Comparison of ENCODE assay signal across 28 mouse cellular contexts in the genomic region with DNA sequence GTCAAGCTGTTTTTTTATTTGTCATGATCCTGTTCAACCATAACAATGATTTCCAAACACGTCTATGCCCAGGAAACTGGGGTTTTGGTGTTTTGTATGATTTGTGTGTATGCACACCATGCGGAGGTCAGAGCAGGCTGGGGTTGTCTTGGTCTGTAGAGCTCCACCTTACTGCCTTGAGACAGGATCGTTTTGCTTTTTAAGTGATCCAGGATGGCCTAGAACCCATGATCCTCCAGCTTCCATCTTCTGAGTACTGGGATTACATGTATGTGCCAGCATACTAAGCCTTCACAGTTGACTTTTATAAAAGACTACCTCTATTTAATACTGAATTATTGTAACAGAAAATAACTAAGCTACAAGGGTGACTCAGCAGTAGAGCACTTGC. TPM values are rescaled to one million over a fixed set of nuclear protein-coding genes. Genes with fewer than 3 reads are reported as not detected.
A peak's percentile ranks its signal among the peaks of the same experiment; 100 is the strongest.
DNase-seq lines count a peak whose midpoint lies in the region; ATAC-seq and TF ChIP-seq lines count a peak whose summit lies in the region.
"Had no signal": no experiment of that assay in that cellular context is flagged by ENCODE, and none has a peak within 500 bp of the region (broad histone marks: within the 10 kb centered on the region; RNA-seq: fewer than 3 reads in every experiment).

No protein-coding gene starts in this region.

- peaks cover 35% of the 10 kb centered on the region for H3K36me3 ChIP-seq in midbrain, embryonic 11.5 days (ENCODE audit: control insufficient read depth, insufficient read depth, low read length)
- peaks cover 82% of the 10 kb centered on the region for H3K36me3 ChIP-seq in midbrain, embryonic 10.5 days
- peaks cover 45% of the 10 kb centered on the region for H3K36me3 ChIP-seq in liver, embryonic 11.5 days (ENCODE audit: control insufficient read depth, insufficient read depth, low read length)

- H3K27ac ChIP-seq in midbrain, embryonic 11.5 days (ENCODE audit: low read depth, low read length): no peak overlapping the region
- H3K27ac ChIP-seq in midbrain, embryonic 10.5 days (replicated peaks): no peak overlapping the region
- no peak overlapping the region for H3K27ac ChIP-seq in layer of hippocampus, adult 2 months
- no peak overlapping the region for H3K27ac ChIP-seq in liver, embryonic 11.5 days (ENCODE audit: low read depth, low read length)
- H3K27ac ChIP-seq: embryonic facial prominence, embryonic 15.5 days; hindbrain, postnatal 0 days; kidney, embryonic 15.5 days; liver, embryonic 15.5 days; midbrain, embryonic 13.5 days; neural tube, embryonic 15.5 days had no signal

- no peaks in the 10 kb centered on the region for H3K4me1 ChIP-seq in midbrain, embryonic 11.5 days (ENCODE audit: control insufficient read depth, insufficient read depth, low read length)
- no peaks in the 10 kb centered on the region for H3K4me1 ChIP-seq in midbrain, embryonic 10.5 days
- H3K4me1 ChIP-seq in liver, embryonic 11.5 days (replicated peaks; ENCODE audit: control insufficient read depth, insufficient read depth, low read length): no peaks in the 10 kb centered on the region
- H3K4me1 ChIP-seq: embryonic facial prominence, embryonic 15.5 days; kidney, embryonic 15.5 days; liver, embryonic 15.5 days; midbrain, embryonic 13.5 days; neural tube, embryonic 15.5 days had no signal

- ATAC-seq in frontal cortex, adult (ENCODE audit: low TSS enrichment): peak; percentile 21; the same call in 1 of the 2 replicates
- ATAC-seq in midbrain, embryonic 11.5 days (ENCODE audit: low FRiP score): no peak
- ATAC-seq in liver, embryonic 11.5 days (replicated peaks; ENCODE audit: low FRiP score): no peak
- ATAC-seq: hindbrain, postnatal 0 days; midbrain, embryonic 13.5 days had no signal

- 86% methylated on average over 3 of the region's 3 CpGs for WGBS in midbrain, embryonic 11.5 days
- WGBS in midbrain, embryonic 10.5 days: 89% methylated on average over 3 of the region's 3 CpGs
- 76% methylated on average over 3 of the region's 3 CpGs for WGBS in liver, embryonic 11.5 days

- no peaks in the 10 kb centered on the region for H3K9me3 ChIP-seq in midbrain, embryonic 11.5 days (ENCODE audit: control insufficient read depth, low read length)
- H3K9me3 ChIP-seq in midbrain, embryonic 10.5 days (replicated peaks): no peaks in the 10 kb centered on the region
- no peaks in the 10 kb centered on the region for H3K9me3 ChIP-seq in liver, embryonic 11.5 days (ENCODE audit: control insufficient read depth, low read length)
- H3K9me3 ChIP-seq: embryonic facial prominence, embryonic 15.5 days; kidney, embryonic 15.5 days; liver, embryonic 15.5 days; midbrain, embryonic 13.5 days; neural tube, embryonic 15.5 days had no signal

- TF ChIP-seq CTCF in layer of hippocampus, adult 2 months (conservative IDR thresholded peaks at IDR 0.05): no peak

- no peak overlapping the region for H3K4me2 ChIP-seq in midbrain, embryonic 11.5 days
- H3K4me2 ChIP-seq in liver, embryonic 11.5 days: no peak overlapping the region
- H3K4me2 ChIP-seq: embryonic facial prominence, embryonic 15.5 days; kidney, embryonic 15.5 days; liver, embryonic 15.5 days; lung, embryonic 14.5 days; midbrain, embryonic 13.5 days; neural tube, embryonic 15.5 days had no signal

- H3K27me3 ChIP-seq in midbrain, embryonic 11.5 days (ENCODE audit: control insufficient read depth, insufficient read depth, low read length): no peaks in the 10 kb centered on the region
- H3K27me3 ChIP-seq in midbrain, embryonic 10.5 days (ENCODE audit: low read depth, poor library complexity, severe bottlenecking): no peaks in the 10 kb centered on the region
- H3K27me3 ChIP-seq in liver, embryonic 11.5 days (replicated peaks; ENCODE audit: control insufficient read depth, insufficient read depth, low read length): no peaks in the 10 kb centered on the region
- H3K27me3 ChIP-seq: embryonic facial prominence, embryonic 15.5 days; kidney, embryonic 15.5 days; liver, embryonic 15.5 days; midbrain, embryonic 13.5 days; neural tube, embryonic 15.5 days had no signal

- H3K9ac ChIP-seq in midbrain, embryonic 11.5 days (ENCODE audit: low read length): no peak overlapping the region
- no peak overlapping the region for H3K9ac ChIP-seq in liver, embryonic 11.5 days (ENCODE audit: low read depth, low read length)
- H3K9ac ChIP-seq: embryonic facial prominence, embryonic 15.5 days; kidney, embryonic 15.5 days; liver, embryonic 15.5 days; lung, embryonic 14.5 days; midbrain, embryonic 13.5 days; neural tube, embryonic 15.5 days had no signal

- H3K4me3 ChIP-seq in midbrain, embryonic 11.5 days (ENCODE audit: low read depth, low read length): no peak overlapping the region
- H3K4me3 ChIP-seq in midbrain, embryonic 10.5 days: no peak overlapping the region
- no peak overlapping the region for H3K4me3 ChIP-seq in layer of hippocampus, adult 2 months
- no peak overlapping the region for H3K4me3 ChIP-seq in liver, embryonic 11.5 days (ENCODE audit: low read depth, low read length)
- H3K4me3 ChIP-seq: embryonic facial prominence, embryonic 15.5 days; kidney, embryonic 15.5 days; liver, embryonic 15.5 days; midbrain, embryonic 13.5 days; neural tube, embryonic 15.5 days had no signal

- no peak for DNase-seq in frontal cortex, postnatal 25 days (ENCODE audit: low spot score in 2 of 2)
- DNase-seq in midbrain, embryonic 11.5 days (ENCODE audit: low spot score, missing footprints): peak; percentile 79
- DNase-seq in midbrain, embryonic 10.5 days (ENCODE audit: low spot score): no peak
- peak; percentile 46 for DNase-seq in induced T-regulatory cell, adult 2 months (ENCODE audit: low read depth)
- DNase-seq in embryo, embryonic 10.5 days (ENCODE audit: low spot score): no peak
- no peak for DNase-seq in layer of hippocampus, adult 2 months (ENCODE audit: low spot score in 2 of 2)
- DNase-seq in liver, embryonic 11.5 days (ENCODE audit: low spot score): no peak
- DNase-seq: adrenal gland, postnatal 10 days; cerebellum, adult 9-10 months; cerebellum, postnatal 36 days; embryo, embryonic 11 days; gastrocnemius, postnatal 10 days; heart, postnatal 14 days; kidney, adult 11 months; kidney, postnatal 25 days; liver; lung, postnatal 36 days; retina, postnatal 1 day; right cerebral cortex, postnatal 14 days; thymus, postnatal 14 days had no signal

RNA-seq across cellular contexts. Expression of a gene that starts 13.7 kb away (rescaled TPM):
- 157 and 173 TPM in 2 replicates for polyA plus RNA-seq in midbrain, embryonic 11.5 days (2014; fragmentation: Nextera tagmentation; extraction: Ambion mirVana)
- 123 and 145 TPM in 2 replicates for polyA plus RNA-seq in midbrain, embryonic 10.5 days (2016; fragmentation: Nextera tagmentation; extraction: Ambion mirVana)
- total RNA-seq in layer of hippocampus, adult 2 months (2021): 100 to 1,000 TPM; 104 to 159 TPM
- 124 and 129 TPM in 2 replicates for polyA plus RNA-seq in liver, embryonic 11.5 days (2014; fragmentation: Nextera tagmentation; extraction: Ambion mirVana)

RNA-seq across cellular contexts. Expression of a gene that starts 17.5 kb away (rescaled TPM):
- polyA plus RNA-seq in midbrain, embryonic 11.5 days (2014; fragmentation: Nextera tagmentation; extraction: Ambion mirVana): 587 and 613 TPM in 2 replicates
- polyA plus RNA-seq in midbrain, embryonic 10.5 days (2016; fragmentation: Nextera tagmentation; extraction: Ambion mirVana): 454 and 464 TPM in 2 replicates
- total RNA-seq in layer of hippocampus, adult 2 months (2021): 100 to 1,000 TPM; 108 to 111 TPM
- polyA plus RNA-seq in liver, embryonic 11.5 days (2014; fragmentation: Nextera tagmentation; extraction: Ambion mirVana): 344 and 399 TPM in 2 replicates

RNA-seq across cellular contexts. Expression of a gene that starts 34.8 kb away (rescaled TPM):
- polyA plus RNA-seq in midbrain, embryonic 11.5 days (2014; fragmentation: Nextera tagmentation; extraction: Ambion mirVana): 66.6 and 67.2 TPM in 2 replicates
- 70.8 and 76.7 TPM in 2 replicates for polyA plus RNA-seq in midbrain, embryonic 10.5 days (2016; fragmentation: Nextera tagmentation; extraction: Ambion mirVana)
- 10 to 100 TPM; 17.6 to 21.3 TPM for total RNA-seq in layer of hippocampus, adult 2 months (2021)
- 44.0 and 45.0 TPM in 2 replicates for polyA plus RNA-seq in liver, embryonic 11.5 days (2014; fragmentation: Nextera tagmentation; extraction: Ambion mirVana)

RNA-seq across cellular contexts. Expression of a gene that starts 35.1 kb away (rescaled TPM):
- 56.8 and 61.9 TPM in 2 replicates for polyA plus RNA-seq in midbrain, embryonic 11.5 days (2014; fragmentation: Nextera tagmentation; extraction: Ambion mirVana)
- polyA plus RNA-seq in midbrain, embryonic 10.5 days (2016; fragmentation: Nextera tagmentation; extraction: Ambion mirVana): 57.4 and 62.5 TPM in 2 replicates
- 10 to 100 TPM; 27.5 to 31.3 TPM for total RNA-seq in layer of hippocampus, adult 2 months (2021)
- polyA plus RNA-seq in liver, embryonic 11.5 days (2014; fragmentation: Nextera tagmentation; extraction: Ambion mirVana): 58.6 and 62.8 TPM in 2 replicates

Comparison
In these comparisons a context has a peak if more than half of its experiments do, and no peak if none do; other contexts are left out.
1. DNase-seq: peak in midbrain, embryonic 11.5 days (single experiment) and induced T-regulatory cell, adult 2 months (single experiment); none in frontal cortex, postnatal 25 days (0 of 2), midbrain, embryonic 10.5 days (single experiment), embryo, embryonic 10.5 days (single experiment), layer of hippocampus, adult 2 months (0 of 2) and liver, embryonic 11.5 days (single experiment).